Mouse (Mus musculus) spleen, adult 2 months (tissue): ENCODE measurements around the gene Ric1.

Experiments
- CTCF ChIP-seq: fragments of 200-500 bp; IDR thresholded peaks from 2 replicates; pipeline ENCODE4 v1.5.1; 2011; ENCODE audit warnings: mild to moderate bottlenecking, inconsistent platforms; ENCODE audit not compliant: insufficient read depth, insufficient read length, insufficient replicate concordance; ENCODE audit errors: extremely low read depth
- POLR2A ChIP-seq: fragments of 200-500 bp; IDR thresholded peaks from 2 replicates; pipeline ENCODE4 v1.6.1; 2011; ENCODE audit warnings: low read depth, low read length, inconsistent platforms

DNA sequence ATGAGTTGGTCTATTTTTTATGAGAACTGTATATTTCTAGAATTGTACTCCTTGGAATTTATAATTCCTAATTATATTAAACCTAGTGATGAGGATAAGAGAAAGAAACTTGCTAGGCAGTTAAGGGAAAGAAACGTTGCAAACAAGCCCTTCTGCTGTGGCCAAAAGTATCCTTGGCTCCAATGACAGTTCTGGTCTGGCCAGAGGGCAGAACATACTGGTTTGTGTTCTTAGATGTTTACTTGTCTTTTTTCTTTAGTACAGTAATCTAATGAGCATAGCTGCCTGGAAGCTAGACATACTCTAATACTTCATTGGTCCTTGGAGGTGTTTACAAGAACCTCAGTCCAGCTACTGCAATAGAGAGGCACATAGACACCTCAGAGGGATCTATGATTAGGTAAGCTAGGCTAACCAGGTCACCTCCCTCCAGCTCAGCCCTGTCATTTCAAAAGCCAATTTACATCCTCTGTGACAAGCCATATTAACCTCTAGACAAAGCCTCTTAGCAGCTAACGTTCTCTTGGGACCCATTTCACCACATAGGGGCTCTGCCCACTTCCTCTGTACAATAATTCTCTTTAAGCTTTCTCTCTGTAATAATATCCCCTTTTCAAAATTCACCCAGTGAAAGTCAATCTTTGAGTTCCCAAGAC is 8.8 kb upstream of the Ric1 start:
- TF ChIP-seq CTCF (no peak), POLR2A (no peak)
